Mouse (Mus musculus) kidney, postnatal 0 days (tissue): ENCODE data around the gene Exoc2. TPM values are rescaled to one million over a fixed set of nuclear protein-coding genes. Genes with fewer than 3 reads are reported as not detected.
A peak's percentile ranks its signal among the peaks of the same experiment; 100 is the strongest.

Experiments
- ATAC-seq: fragments of 200-750 bp; cut with Nextera tagmentation; replicated peaks from 2 replicates; pipeline ENCODE4 v1.8.0; 2017; ENCODE audit warnings: low read depth, moderate number of reproducible peaks, moderate TSS enrichment, moderate library complexity; ENCODE audit not compliant: low FRiP score
- DNase-seq: peaks from one replicate; pipeline ENCODE4 v3.0.0-alpha.2; 2016; ENCODE audit warnings: low spot score
- H3K27ac ChIP-seq: fragments of 300-500 bp; sonication (generic); 2 replicates; pipeline ENCODE4 v1.5.1; 2014; ENCODE audit warnings: mild to moderate bottlenecking
- H3K27me3 ChIP-seq: fragments of 300-500 bp; sonication (generic); 2 replicates; pipeline ENCODE4 v1.6.1; 2014; ENCODE audit warnings: low read length, mixed read lengths; ENCODE audit not compliant: insufficient read depth
- H3K36me3 ChIP-seq: fragments of 300-500 bp; sonication (generic); 2 replicates; pipeline ENCODE4 v1.6.1; 2014; ENCODE audit warnings: low read length, mixed read lengths; ENCODE audit not compliant: insufficient read depth
- H3K4me1 ChIP-seq: fragments of 300-500 bp; sonication (generic); replicated peaks from 2 replicates; pipeline ENCODE4 v1.6.1; 2014; ENCODE audit warnings: antibody characterized with exemption, low read length, mixed read lengths; ENCODE audit not compliant: insufficient read depth
- H3K4me2 ChIP-seq: fragments of 300-500 bp; sonication (generic); 2 replicates; pipeline ENCODE4 v1.6.1; 2014; ENCODE audit warnings: mild to moderate bottlenecking, low read length, moderate library complexity, mixed read lengths
- H3K4me3 ChIP-seq: fragments of 300-500 bp; sonication (generic); replicated peaks from 2 replicates; pipeline ENCODE4 v1.5.1; 2014; ENCODE audit warnings: low read depth, low read length
- H3K9ac ChIP-seq: fragments of 300-500 bp; sonication (generic); 2 replicates; pipeline ENCODE4 v1.6.1; 2014; ENCODE audit warnings: low read depth, low read length
- H3K9me3 ChIP-seq: fragments of 300-500 bp; sonication (generic); replicated peaks from 2 replicates; pipeline ENCODE4 v1.6.1; 2016; ENCODE audit warnings: low read length, inconsistent platforms, mixed read lengths
- CTCF ChIP-seq: IDR thresholded peaks from 2 replicates; pipeline ENCODE4 v1.5.1; 2016; ENCODE audit warnings: antibody characterized with exemption, low read depth, mild to moderate bottlenecking, moderate library complexity
- WGBS: fragments of 180-500 bp; shearing (Covaris S2); extraction: QIAGEN DNeasy Blood & Tissue Kit; methylation state at CpG from one replicate; pipeline ENCODE4 v1.1.7; 2014; 5-methylcytosine and 5-hydroxymethylcytosine counted together
- polyA plus RNA-seq: library from polyadenylated mRNA; unstranded; fragments of >200 nt; fragmentation: Nextera tagmentation; extraction: Ambion mirVana; gene quantifications from 2 replicates; pipeline ENCODE4 v1.2.1, GENCODE M21; 2015

Gene Exoc2
- polyA plus RNA-seq, 1 experiment from 2014 or later, result 22.1 TPM

DNA sequence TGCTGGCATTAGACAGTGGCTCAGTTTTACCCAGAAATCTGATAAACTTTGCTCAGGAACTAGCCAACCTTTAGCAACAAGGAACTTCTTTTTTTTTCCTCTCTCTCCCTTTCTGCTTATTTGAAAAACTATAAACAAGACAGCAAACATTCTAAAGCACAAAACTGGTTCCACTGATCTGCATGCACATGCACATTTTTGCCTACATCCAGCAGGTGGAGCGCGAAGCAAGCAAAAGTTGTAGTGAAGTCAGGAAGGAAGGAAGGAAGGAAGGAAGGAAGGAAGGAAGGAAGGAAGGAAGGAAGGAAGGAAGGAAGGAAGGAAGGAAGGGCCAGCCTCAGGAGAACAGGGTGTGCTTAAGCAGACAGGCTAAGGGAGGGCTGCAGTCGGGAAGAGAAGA, 109.9 kb downstream of the Exoc2 start:
- TF ChIP-seq CTCF, result peak; percentile 50; the same call in 1 of the 2 replicates
- no peak overlapping the region for H3K27ac ChIP-seq
- no peak overlapping the region for H3K4me2 ChIP-seq
- no peaks in the 10 kb centered on the region for H3K27me3 ChIP-seq
- no peaks in the 10 kb centered on the region for H3K9me3 ChIP-seq
- H3K36me3 ChIP-seq, result peaks cover 14% of the 10 kb centered on the region; the same call in 1 of the 2 replicates
- no peaks in the 10 kb centered on the region for H3K4me1 ChIP-seq
- no peak overlapping the region for H3K9ac ChIP-seq
- peak; percentile 7 for DNase-seq
- no peak for ATAC-seq
- WGBS, result 83% methylated on average over 3 of the region's 3 CpGs
- no peak overlapping the region for H3K4me3 ChIP-seq

DNA sequence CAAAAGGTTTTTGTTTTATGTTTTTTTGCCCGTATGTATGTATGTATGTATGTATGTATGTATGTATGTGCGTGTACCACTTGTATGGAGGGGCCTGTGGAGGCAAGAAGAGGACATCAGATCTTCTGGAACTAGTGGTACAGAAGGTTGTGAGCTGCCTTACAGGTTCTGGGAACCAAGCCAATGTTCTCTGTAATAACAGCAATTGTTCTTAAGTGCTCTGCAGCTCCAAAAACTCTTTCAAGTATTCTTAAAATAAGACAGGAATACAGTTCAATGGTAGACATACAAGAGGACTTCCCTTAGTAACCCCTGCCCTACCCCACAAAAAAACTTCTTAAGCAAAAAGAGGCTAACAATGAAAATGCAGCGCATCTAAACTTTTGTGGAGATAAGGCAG, 115.5 kb downstream of the Exoc2 start:
- H3K36me3 ChIP-seq, result peaks cover 17% of the 10 kb centered on the region; the same call in 1 of the 2 replicates
- H3K27ac ChIP-seq, result no peak overlapping the region
- no peak overlapping the region for H3K4me3 ChIP-seq
- TF ChIP-seq CTCF, result no peak
- 82% methylated on average over 3 of the region's 3 CpGs for WGBS
- DNase-seq (peak; percentile 18), ATAC-seq (no peak)
- H3K4me1 ChIP-seq, result no peaks in the 10 kb centered on the region
- H3K27me3 ChIP-seq, result no peaks in the 10 kb centered on the region
- H3K4me2 ChIP-seq, result no peak overlapping the region
- H3K9ac ChIP-seq, result no peak overlapping the region
- H3K9me3 ChIP-seq, result no peaks in the 10 kb centered on the region

DNA sequence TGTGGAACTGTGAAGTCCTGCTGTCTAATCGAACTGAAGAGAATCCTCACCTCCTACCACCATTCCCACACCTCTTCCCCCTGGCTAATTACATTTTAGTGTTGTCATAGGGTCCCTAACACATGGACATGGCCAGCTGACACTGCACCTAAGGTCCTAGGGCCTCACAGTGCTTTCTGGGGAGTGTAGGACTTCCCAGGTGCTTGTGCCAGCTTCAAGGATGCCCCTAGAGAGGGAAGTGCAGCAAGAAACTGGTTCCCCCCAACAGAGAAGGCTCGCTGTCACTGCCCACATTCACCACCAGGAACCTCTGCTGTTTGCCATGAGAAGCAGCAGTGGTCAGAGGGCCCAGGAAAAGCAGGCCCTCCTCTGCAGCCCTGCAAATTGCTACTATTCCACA, 123.2 kb downstream of the Exoc2 start:
- Histone ChIP-seq H3K9me3 (no peaks in the 10 kb centered on the region), H3K9ac (no peak overlapping the region), H3K4me1 (no peaks in the 10 kb centered on the region), H3K27me3 (no peaks in the 10 kb centered on the region), H3K36me3 (peaks cover 4% of the 10 kb centered on the region; the same call in 1 of the 2 replicates), H3K27ac (no peak overlapping the region), H3K4me3 (no peak overlapping the region), H3K4me2 (no peak overlapping the region)
- DNase-seq, result no peak
- TF ChIP-seq CTCF, result no peak
- no peak for ATAC-seq
- WGBS, result 50% methylated on average over 2 of the region's 2 CpGs

DNA sequence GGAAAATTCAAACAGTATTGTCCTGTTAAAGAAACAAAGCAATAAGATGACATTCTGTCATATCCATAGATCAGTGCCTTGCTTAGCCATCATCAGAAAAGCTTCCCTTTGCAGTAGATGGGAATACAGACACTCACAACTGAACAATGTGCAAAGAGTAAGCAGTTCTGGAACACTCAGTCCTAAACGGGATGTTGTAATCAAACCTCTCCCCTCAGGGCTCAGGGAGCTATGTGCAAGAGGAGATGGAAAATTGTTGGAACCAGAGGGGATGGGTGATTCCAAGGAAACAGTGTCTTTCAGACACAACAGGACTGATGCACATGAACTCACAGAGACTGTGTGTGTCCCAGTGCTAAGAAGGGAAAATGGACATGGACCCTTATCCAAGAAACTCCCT, 125.9 kb downstream of the Exoc2 start:
- DNase-seq, result no peak
- 63% methylated on average over 1 of the region's 1 CpGs for WGBS
- no peak overlapping the region for H3K4me2 ChIP-seq
- no peak overlapping the region for H3K27ac ChIP-seq
- H3K9ac ChIP-seq, result no peak overlapping the region
- H3K4me1 ChIP-seq, result no peaks in the 10 kb centered on the region
- no peaks in the 10 kb centered on the region for H3K27me3 ChIP-seq
- TF ChIP-seq CTCF, result no peak
- H3K4me3 ChIP-seq, result no peak overlapping the region
- no peak for ATAC-seq
- no peaks in the 10 kb centered on the region for H3K9me3 ChIP-seq
- H3K36me3 ChIP-seq, result no peaks in the 10 kb centered on the region

DNA sequence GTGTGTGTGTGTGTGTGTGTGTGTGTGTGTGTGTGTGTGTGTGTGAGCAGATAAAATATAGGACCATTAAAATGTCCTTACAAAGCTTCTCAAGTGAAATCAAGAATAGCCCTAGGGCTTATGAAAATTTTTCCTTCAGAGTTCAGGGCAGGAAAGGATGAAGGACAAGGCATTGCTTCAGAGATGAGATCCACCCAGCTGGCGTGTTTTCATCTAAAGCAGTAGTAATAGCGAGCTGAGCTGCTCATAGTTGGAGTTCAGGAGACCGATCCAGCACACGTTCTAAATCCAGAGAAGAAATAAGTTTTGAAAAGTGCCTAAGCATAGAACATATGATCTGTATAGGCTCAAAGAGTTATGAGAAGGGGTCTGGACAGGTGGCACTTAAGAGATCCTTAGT, 127.4 kb downstream of the Exoc2 start:
- Histone ChIP-seq H3K36me3 (no peaks in the 10 kb centered on the region), H3K4me3 (no peak overlapping the region), H3K27me3 (no peaks in the 10 kb centered on the region), H3K9ac (no peak overlapping the region), H3K27ac (no peak overlapping the region), H3K4me2 (no peak overlapping the region), H3K9me3 (no peaks in the 10 kb centered on the region), H3K4me1 (no peaks in the 10 kb centered on the region)
- ATAC-seq (no peak), DNase-seq (no peak)
- no peak for TF ChIP-seq CTCF
- 90% methylated on average over 4 of the region's 4 CpGs for WGBS

DNA sequence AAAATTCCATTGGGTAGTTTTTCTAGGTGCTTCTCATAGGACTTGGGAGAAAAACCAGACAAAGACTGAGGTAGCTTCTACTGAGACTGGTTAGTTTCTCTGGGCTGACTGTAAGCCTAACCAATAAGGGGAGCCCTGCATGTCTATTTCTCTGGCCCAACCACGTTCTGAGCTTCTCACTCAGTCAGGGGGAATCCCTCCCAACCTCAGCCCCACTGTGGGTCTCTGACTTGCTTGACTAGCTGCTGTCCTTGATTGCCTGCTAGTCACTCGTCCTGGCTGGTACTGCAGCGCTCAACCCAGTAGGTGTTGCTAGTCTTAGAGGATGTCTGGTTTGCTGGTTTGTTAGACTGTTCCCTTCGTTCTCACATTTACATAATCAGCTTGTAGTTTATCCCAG, 130.8 kb downstream of the Exoc2 start:
- Histone ChIP-seq H3K36me3 (no peaks in the 10 kb centered on the region), H3K9ac (no peak overlapping the region), H3K4me1 (no peaks in the 10 kb centered on the region), H3K4me3 (no peak overlapping the region), H3K27me3 (no peaks in the 10 kb centered on the region), H3K27ac (no peak overlapping the region), H3K4me2 (no peak overlapping the region), H3K9me3 (no peaks in the 10 kb centered on the region)
- 95% methylated on average over 4 of the region's 4 CpGs for WGBS
- DNase-seq, result no peak
- no peak for ATAC-seq
- TF ChIP-seq CTCF, result no peak

DNA sequence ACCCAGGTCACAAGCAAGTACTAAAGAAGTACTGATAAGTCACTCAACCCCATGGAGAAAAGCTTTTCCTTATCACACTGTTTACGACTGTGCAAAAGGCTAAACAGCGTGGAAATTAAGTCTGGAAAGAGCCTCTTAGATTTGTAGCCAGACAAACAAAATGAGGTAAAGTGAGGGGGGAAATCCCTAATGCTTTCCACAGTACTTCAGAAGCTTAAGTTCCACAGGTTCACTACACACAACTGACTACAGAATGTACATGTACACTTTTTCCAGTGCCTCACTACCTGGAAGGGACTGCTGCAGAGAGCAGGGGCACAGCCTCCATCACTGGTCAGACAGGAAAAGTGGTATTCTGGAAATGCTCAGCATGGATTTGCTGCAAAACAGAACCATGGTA, 132.1 kb downstream of the Exoc2 start:
- Histone ChIP-seq H3K27ac (no peak overlapping the region), H3K36me3 (no peaks in the 10 kb centered on the region), H3K4me1 (no peaks in the 10 kb centered on the region), H3K9ac (no peak overlapping the region), H3K4me2 (no peak overlapping the region), H3K4me3 (no peak overlapping the region), H3K9me3 (no peaks in the 10 kb centered on the region), H3K27me3 (no peaks in the 10 kb centered on the region)
- ATAC-seq (no peak), DNase-seq (no peak)
- WGBS, result 61% methylated on average over 2 of the region's 2 CpGs
- TF ChIP-seq CTCF, result no peak
